Mouse (Mus musculus): Measurements from ENCODE around the gene Apbb1ip. TPM values are rescaled to one million over a fixed set of nuclear protein-coding genes. Genes with fewer than 3 reads are reported as not detected.
"Not testable (repeated sequence)": the region's sequence is repeated elsewhere in the genome, so short reads cannot be mapped to it uniquely, and the experiment has no call there.

The Apbb1ip gene
- polyA plus RNA-seq, 1 experiment from 2014 or later = 0.53 TPM

- no peaks in the 10 kb centered on the region for H3K4me1 ChIP-seq (replicated peaks; ENCODE audit: control insufficient read depth, insufficient read depth, low read length)
- H3K27ac ChIP-seq (ENCODE audit: low read depth, low read length) = no peak overlapping the region
- 95% methylated on average over 1 of the region's 1 CpGs for WGBS
- H3K36me3 ChIP-seq (ENCODE audit: control insufficient read depth, insufficient read depth, low read length) = no peaks in the 10 kb centered on the region
- H3K9ac ChIP-seq (ENCODE audit: low read length) = no peak overlapping the region
- DNase-seq (ENCODE audit: low spot score) (no peak), ATAC-seq (replicated peaks; ENCODE audit: low FRiP score) (no peak)
- H3K27me3 ChIP-seq (ENCODE audit: control insufficient read depth, insufficient read depth, low read length) = no peaks in the 10 kb centered on the region
- H3K4me2 ChIP-seq (ENCODE audit: low read depth, low read length, severe bottlenecking) = no peak overlapping the region
- no peaks in the 10 kb centered on the region for H3K9me3 ChIP-seq (ENCODE audit: control insufficient read depth, low read length)
- H3K4me3 ChIP-seq (ENCODE audit: low read depth, low read length) = no peak overlapping the region
These were observed 99.3 kb downstream of the Apbb1ip start for GRCm38 (mm10) chr2:22873159-22873558.

- Histone ChIP-seq H3K27me3 (ENCODE audit: control insufficient read depth, insufficient read depth, low read length) (no peaks in the 10 kb centered on the region), H3K36me3 (ENCODE audit: control insufficient read depth, insufficient read depth, low read length) (no peaks in the 10 kb centered on the region), H3K9ac (ENCODE audit: low read length) (no peak overlapping the region), H3K4me1 (replicated peaks; ENCODE audit: control insufficient read depth, insufficient read depth, low read length) (no peaks in the 10 kb centered on the region), H3K4me2 (ENCODE audit: low read depth, low read length, severe bottlenecking) (no peak overlapping the region), H3K9me3 (ENCODE audit: control insufficient read depth, low read length) (no peaks in the 10 kb centered on the region), H3K27ac (ENCODE audit: low read depth, low read length) (no peak overlapping the region), H3K4me3 (ENCODE audit: low read depth, low read length) (no peak overlapping the region)
- WGBS = 64% methylated on average over 10 of the region's 10 CpGs
- ATAC-seq (replicated peaks; ENCODE audit: low FRiP score) (no peak), DNase-seq (ENCODE audit: low spot score) (no peak)
These were observed 100.7 kb downstream of the Apbb1ip start for GRCm38 (mm10) chr2:22874628-22875027.

- Histone ChIP-seq H3K27ac (ENCODE audit: low read depth, low read length) (no peak overlapping the region), H3K4me3 (ENCODE audit: low read depth, low read length) (no peak overlapping the region), H3K9ac (ENCODE audit: low read length) (no peak overlapping the region), H3K4me1 (replicated peaks; ENCODE audit: control insufficient read depth, insufficient read depth, low read length) (no peaks in the 10 kb centered on the region), H3K4me2 (ENCODE audit: low read depth, low read length, severe bottlenecking) (no peak overlapping the region), H3K27me3 (ENCODE audit: control insufficient read depth, insufficient read depth, low read length) (no peaks in the 10 kb centered on the region), H3K9me3 (ENCODE audit: control insufficient read depth, low read length) (no peaks in the 10 kb centered on the region), H3K36me3 (ENCODE audit: control insufficient read depth, insufficient read depth, low read length) (no peaks in the 10 kb centered on the region)
- DNase-seq (ENCODE audit: low spot score) (no peak), ATAC-seq (replicated peaks; ENCODE audit: low FRiP score) (no peak)
- WGBS = 91% methylated on average over 3 of the region's 3 CpGs
These were observed 102.7 kb downstream of the Apbb1ip start for GRCm38 (mm10) chr2:22876614-22877013.

- H3K4me2 ChIP-seq (ENCODE audit: low read depth, low read length, severe bottlenecking) = no peak overlapping the region
- no peaks in the 10 kb centered on the region for H3K27me3 ChIP-seq (ENCODE audit: control insufficient read depth, insufficient read depth, low read length)
- H3K9me3 ChIP-seq (ENCODE audit: control insufficient read depth, low read length) = no peaks in the 10 kb centered on the region
- H3K4me3 ChIP-seq (ENCODE audit: low read depth, low read length) = no peak overlapping the region
- H3K36me3 ChIP-seq (ENCODE audit: control insufficient read depth, insufficient read depth, low read length) = no peaks in the 10 kb centered on the region
- DNase-seq (ENCODE audit: low spot score) (no peak), ATAC-seq (replicated peaks; ENCODE audit: low FRiP score) (no peak)
- H3K9ac ChIP-seq (ENCODE audit: low read length) = no peak overlapping the region
- 47% methylated on average over 1 of the region's 1 CpGs for WGBS
- no peaks in the 10 kb centered on the region for H3K4me1 ChIP-seq (replicated peaks; ENCODE audit: control insufficient read depth, insufficient read depth, low read length)
- no peak overlapping the region for H3K27ac ChIP-seq (ENCODE audit: low read depth, low read length)
These were observed 104.9 kb downstream of the Apbb1ip start for GRCm38 (mm10) chr2:22878781-22879180.

- H3K4me1 ChIP-seq (replicated peaks; ENCODE audit: control insufficient read depth, insufficient read depth, low read length); H3K27me3 ChIP-seq (ENCODE audit: control insufficient read depth, insufficient read depth, low read length); H3K9ac ChIP-seq (ENCODE audit: low read length); H3K36me3 ChIP-seq (ENCODE audit: control insufficient read depth, insufficient read depth, low read length); H3K9me3 ChIP-seq (ENCODE audit: control insufficient read depth, low read length); H3K4me3 ChIP-seq (ENCODE audit: low read depth, low read length); ATAC-seq (replicated peaks; ENCODE audit: low FRiP score); H3K4me2 ChIP-seq (ENCODE audit: low read depth, low read length, severe bottlenecking); H3K27ac ChIP-seq (ENCODE audit: low read depth, low read length); DNase-seq (ENCODE audit: low spot score): not testable (repeated sequence)
- WGBS = 89% methylated on average over 3 of the region's 3 CpGs
These were observed 106.8 kb downstream of the Apbb1ip start for GRCm38 (mm10) chr2:22880726-22881125.

- WGBS = 26% methylated on average over 9 of the region's 9 CpGs
- H3K4me2 ChIP-seq (ENCODE audit: low read depth, low read length, severe bottlenecking) = peak overlapping the region; percentile 67
- DNase-seq (ENCODE audit: low spot score) (no peak), ATAC-seq (replicated peaks; ENCODE audit: low FRiP score) (peak; percentile 50; the same call in 1 of the 2 replicates)
- H3K4me3 ChIP-seq (ENCODE audit: low read depth, low read length) = peak overlapping the region; percentile 86
- H3K9ac ChIP-seq (ENCODE audit: low read length) = peak overlapping the region; percentile 73
- peak overlapping the region; percentile 46; the same call in 1 of the 2 replicates for H3K27ac ChIP-seq (ENCODE audit: low read depth, low read length)
- H3K9me3 ChIP-seq (ENCODE audit: control insufficient read depth, low read length) = no peaks in the 10 kb centered on the region
- no peaks in the 10 kb centered on the region for H3K27me3 ChIP-seq (ENCODE audit: control insufficient read depth, insufficient read depth, low read length)
- H3K36me3 ChIP-seq (ENCODE audit: control insufficient read depth, insufficient read depth, low read length) = no peaks in the 10 kb centered on the region
- no peaks in the 10 kb centered on the region for H3K4me1 ChIP-seq (replicated peaks; ENCODE audit: control insufficient read depth, insufficient read depth, low read length)
These were observed 121.0 kb downstream of the Apbb1ip start for GRCm38 (mm10) chr2:22894932-22895281.

- Histone ChIP-seq H3K27ac (ENCODE audit: low read depth, low read length) (peak within 1 kb of the TSS; percentile 46; the same call in 1 of the 2 replicates), H3K27me3 (ENCODE audit: control insufficient read depth, insufficient read depth, low read length) (no peaks in the 10 kb centered on the region), H3K4me1 (replicated peaks; ENCODE audit: control insufficient read depth, insufficient read depth, low read length) (no peaks in the 10 kb centered on the region), H3K36me3 (ENCODE audit: control insufficient read depth, insufficient read depth, low read length) (no peaks in the 10 kb centered on the region), H3K9me3 (ENCODE audit: control insufficient read depth, low read length) (no peaks in the 10 kb centered on the region), H3K9ac (ENCODE audit: low read length) (peak within 1 kb of the TSS; percentile 73), H3K4me3 (ENCODE audit: low read depth, low read length) (peak within 1 kb of the TSS; percentile 86), H3K4me2 (ENCODE audit: low read depth, low read length, severe bottlenecking) (peak within 1 kb of the TSS; percentile 67)
- ATAC-seq (replicated peaks; ENCODE audit: low FRiP score) = peak; percentile 98
- DNase-seq (ENCODE audit: low spot score) = peak; percentile 94
- under 1% methylated on average over 81 of the region's 81 CpGs for WGBS
These were observed 121.7 kb downstream of the Apbb1ip start, which contains the start of gene Pdss1 for GRCm38 (mm10) chr2:22895282-22896273. TSS of gene Pdss1 (plus strand) at chr2:22895522.

- ATAC-seq (replicated peaks; ENCODE audit: low FRiP score) = no peak
- DNase-seq (ENCODE audit: low spot score) = no peak
- H3K9ac ChIP-seq (ENCODE audit: low read length) = no peak overlapping the region
- H3K36me3 ChIP-seq (ENCODE audit: control insufficient read depth, insufficient read depth, low read length) = no peaks in the 10 kb centered on the region; the same call in 1 of the 2 replicates
- no peak overlapping the region for H3K4me3 ChIP-seq (ENCODE audit: low read depth, low read length)
- H3K4me2 ChIP-seq (ENCODE audit: low read depth, low read length, severe bottlenecking) = no peak overlapping the region
- H3K4me1 ChIP-seq (replicated peaks; ENCODE audit: control insufficient read depth, insufficient read depth, low read length) = no peaks in the 10 kb centered on the region
- H3K27ac ChIP-seq (ENCODE audit: low read depth, low read length) = no peak overlapping the region
- WGBS = 92% methylated on average over 3 of the region's 3 CpGs
- no peaks in the 10 kb centered on the region for H3K9me3 ChIP-seq (ENCODE audit: control insufficient read depth, low read length)
- no peaks in the 10 kb centered on the region for H3K27me3 ChIP-seq (ENCODE audit: control insufficient read depth, insufficient read depth, low read length)
These were observed 130.1 kb downstream of the Apbb1ip start for GRCm38 (mm10) chr2:22903947-22904346.

Data from forebrain, embryonic 11.5 days (tissue).